Mouse (Mus musculus) T-helper 17 cell (primary cell): ENCODE data around the gene Crocc2.
"Not testable (repeated sequence)": the region's sequence is repeated elsewhere in the genome, so short reads cannot be mapped to it uniquely, and the experiment has no call there.

ENCODE experiments used
- in situ Hi-C, 2 experiments: fragments of 300-600 bp; cut with MboI, MseI; formaldehyde crosslinking; loops; 1 replicate in 1 of 2; 2 replicates in 1 of 2; pipeline ENCODE4 v1.15.1; 2025; ENCODE audit warnings: high pct_unique_total_duplicates in 2 of 2

Crocc2 gene

GRCm38 (mm10) chr1:93161921-93162320 lies 6.6 kb upstream of the Crocc2 start:
- in situ Hi-C loops: no loop called here

GRCm38 (mm10) chr1:93162588-93162987 lies 5.9 kb upstream of the Crocc2 start:
- in situ Hi-C loops: no loop called here

DNA sequence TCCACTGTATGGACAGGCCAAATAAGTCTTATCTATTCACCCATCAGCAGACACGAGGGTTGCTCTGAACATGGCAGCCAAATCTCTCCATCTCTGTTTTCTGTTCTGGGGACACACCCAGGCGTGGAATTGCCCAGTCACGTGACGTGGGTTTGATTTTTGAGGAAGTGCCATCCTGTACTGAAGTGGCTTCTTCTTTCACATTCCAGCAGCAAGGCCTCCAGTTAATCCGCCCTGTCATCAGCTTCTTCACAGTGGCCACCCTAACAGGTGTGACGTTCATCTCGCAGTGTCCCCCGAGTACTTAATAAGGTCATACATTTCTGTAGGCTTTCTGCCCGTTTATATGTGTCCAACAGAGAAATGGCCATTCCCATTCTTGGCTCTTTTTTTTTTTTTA lies 3.1 kb upstream of the Crocc2 start:
- in situ Hi-C loops: no loop called here

- in situ Hi-C loops: no loop called here
Observed at GRCm38 (mm10) chr1:93166346-93167079, 2.0 kb upstream of the Crocc2 start.

- in situ Hi-C loops: loop anchor here in 1 of 2 experiments (10.0 kb wide), 1 partner anchor 341 kb away; the partner anchor contains the start of gene Farp2
Observed at GRCm38 (mm10) chr1:93173665-93174064, 5.1 kb downstream of the Crocc2 start.

DNA sequence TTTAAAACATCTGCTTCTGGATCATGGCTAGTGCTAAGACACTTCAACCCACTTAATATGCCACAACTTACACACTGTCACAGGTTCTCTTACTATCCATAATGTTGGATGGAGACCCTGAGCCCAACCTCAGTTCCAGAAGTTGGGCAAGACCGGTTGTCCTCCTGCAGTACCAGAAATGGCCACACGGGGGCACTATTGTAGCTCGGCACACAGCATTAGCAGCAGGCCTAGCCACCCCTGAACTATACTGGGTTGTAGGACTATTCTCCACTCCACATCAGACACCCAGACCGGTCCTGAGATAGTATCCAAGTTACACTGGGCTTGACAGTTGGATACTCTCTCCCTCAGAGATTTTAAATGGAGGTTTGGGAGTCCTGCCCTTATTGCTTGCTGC lies 5.9 kb downstream of the Crocc2 start:
- in situ Hi-C loops: loop anchor here in 1 of 2 experiments (10.0 kb wide), 1 partner anchor 340 kb away; the partner anchor contains the start of gene Farp2

DNA sequence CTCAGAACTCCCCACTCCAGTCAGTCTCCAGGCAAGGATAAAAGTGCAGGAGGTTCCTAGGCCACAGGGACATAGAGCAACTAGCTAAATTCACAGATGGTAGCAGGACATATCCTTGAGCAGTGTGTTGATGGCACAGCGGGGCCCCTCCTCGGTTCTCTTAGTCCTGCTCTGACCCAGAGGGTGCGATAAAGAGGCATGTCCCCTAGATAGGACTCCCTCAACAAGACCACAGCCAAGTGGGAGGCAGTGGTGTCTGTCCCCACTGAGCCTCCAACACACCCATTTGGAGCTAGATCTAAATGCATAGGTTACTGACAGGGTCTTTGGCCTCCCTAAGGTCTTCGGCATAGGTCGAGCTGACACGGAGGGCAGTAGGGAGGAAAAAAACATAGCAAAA lies 7.3 kb downstream of the Crocc2 start:
- in situ Hi-C loops: loop anchor here in 1 of 2 experiments (10.0 kb wide), 1 partner anchor 339 kb away; the partner anchor contains the start of gene Farp2

DNA sequence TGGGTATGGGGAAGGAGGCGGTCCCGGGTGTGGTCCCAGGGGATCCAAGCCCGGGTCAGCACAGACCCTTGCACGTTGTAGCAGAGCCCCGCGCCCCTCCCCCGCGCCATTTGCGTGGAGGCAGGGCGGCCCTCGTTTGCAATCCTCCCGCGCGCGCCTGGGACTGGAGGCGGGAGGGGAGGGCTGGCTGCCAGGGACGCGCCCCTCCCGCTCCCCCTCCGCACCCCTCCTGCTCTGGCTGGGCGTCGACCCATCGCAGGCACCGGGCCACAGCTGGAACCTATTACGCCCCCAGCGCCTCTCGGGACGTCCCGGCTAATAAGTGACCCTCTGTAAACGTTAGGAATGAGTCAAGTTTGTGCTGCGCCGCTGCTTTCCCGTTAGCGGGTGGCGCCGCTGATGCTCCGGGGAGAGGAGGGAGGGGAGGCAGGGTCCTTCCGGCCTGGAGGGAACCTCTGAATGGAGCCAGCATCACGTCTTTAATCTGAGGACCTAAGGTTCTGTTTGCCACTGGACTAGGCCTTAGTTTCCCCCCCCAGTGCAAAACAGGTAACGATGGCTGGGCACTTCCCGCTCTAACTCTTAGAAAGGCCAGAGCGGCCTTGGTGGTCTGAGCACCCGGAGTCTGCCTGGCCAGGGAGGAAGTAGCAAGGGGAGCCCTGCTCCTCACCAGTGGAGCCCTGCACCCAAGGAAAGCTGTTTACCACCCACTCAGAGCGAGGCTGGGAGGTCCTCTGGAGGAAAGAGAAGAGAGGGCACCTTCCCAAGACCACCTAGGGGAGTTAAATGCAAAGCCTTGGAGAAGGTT lies 8.2 kb downstream of the Crocc2 start:
- in situ Hi-C loops: loop anchor here in 1 of 2 experiments (10.0 kb wide), 1 partner anchor 338 kb away; the partner anchor contains the start of gene Farp2

DNA sequence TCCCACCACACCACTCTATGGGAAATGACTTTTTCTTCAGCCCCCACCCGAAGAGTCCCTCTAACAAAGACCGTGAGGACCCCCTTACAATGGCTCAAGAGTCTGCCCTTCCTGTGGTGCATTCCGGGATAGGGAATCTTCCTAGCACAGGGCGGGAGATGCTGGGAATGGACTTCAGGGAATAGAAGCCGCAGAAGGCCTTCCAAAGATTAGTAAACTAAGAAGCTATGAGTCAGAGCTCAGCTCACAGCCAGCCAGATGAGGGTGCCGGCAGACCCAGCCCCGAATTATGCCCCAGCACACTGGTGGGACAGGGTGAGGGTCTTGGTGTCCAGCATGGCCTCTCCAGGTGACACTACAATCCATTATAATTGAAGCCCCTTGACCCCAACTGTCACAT lies 13.8 kb downstream of the Crocc2 start:
- in situ Hi-C loops: no loop called here

DNA sequence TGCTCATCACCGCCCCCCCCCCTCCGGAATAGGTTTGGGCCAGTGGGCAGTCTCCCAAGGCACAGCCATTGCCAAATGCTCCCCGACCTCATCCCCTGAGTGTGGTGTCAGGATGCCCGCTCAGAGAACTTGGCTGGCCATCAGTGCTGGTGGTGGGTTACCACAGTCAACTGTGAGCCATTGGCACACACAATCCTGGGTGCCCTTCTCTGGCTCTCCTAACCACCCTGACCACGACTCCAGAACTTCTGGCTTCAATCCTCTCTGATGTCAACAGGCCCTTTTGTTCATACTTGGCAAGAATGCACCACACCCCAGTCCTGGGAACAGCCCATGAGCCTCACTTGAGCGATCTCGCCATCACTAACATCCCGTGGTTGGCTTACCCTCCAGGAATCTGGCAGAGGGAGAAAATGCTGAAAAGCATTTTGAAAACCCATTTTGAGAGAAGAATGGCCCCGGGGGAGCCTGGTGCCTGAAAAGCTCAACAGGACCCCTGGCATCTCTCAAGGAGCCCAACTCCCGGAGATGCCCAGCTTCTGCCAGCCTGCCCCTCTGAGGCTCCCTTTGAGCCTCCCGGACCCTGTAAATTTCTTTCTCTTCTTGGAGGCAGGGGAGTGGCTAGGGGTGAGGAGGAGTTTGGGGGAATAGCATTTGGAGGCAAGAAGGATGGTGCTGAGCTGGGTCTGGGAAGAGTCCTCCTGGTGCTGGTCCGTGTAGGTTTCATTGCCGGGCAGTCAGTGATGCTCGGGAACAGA lies 15.7 kb downstream of the Crocc2 start:
- in situ Hi-C loops: no loop called here

GRCm38 (mm10) chr1:93190726-93191305 lies 22.3 kb downstream of the Crocc2 start:
- in situ Hi-C loops: no loop called here

DNA sequence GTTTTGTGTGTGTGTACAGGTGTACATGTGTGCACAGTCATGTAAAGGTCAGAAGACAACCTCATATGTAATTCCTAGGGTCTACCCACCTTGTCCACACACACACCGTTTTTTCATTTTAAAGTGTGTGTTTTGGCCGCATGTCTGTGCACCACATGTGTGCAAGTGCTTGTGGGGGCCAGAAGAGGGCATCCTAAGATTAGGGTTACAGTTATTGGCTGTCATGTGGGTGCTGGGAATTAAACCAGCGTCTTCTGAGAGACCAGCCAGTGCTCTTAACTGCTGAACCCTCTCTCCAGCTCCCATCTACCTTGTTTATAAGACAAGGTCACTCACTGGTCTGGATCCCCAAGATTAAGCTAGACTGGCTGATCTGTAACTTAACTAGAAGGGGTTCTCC lies 26.4 kb downstream of the Crocc2 start:
- in situ Hi-C loops: no loop called here

DNA sequence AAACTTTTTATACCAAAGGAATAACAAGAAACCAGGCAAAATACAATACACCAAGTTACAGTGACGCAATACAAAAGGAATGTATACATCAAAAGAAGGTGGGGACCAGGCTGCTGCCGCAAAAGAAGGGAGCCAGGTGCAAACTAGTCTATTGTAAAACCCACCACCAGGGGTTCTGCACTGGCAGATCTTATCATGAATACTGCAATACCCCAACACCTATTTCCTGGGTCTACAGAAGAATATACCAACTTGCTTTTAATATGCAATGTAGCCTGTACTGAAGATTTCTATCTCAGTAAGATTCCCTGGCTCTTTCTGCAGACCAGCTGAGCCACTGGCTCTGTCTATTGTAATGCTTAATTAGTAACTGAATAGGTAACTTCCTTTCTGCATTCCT lies 28.9 kb downstream of the Crocc2 start:
- in situ Hi-C loops: not testable (repeated sequence)

DNA sequence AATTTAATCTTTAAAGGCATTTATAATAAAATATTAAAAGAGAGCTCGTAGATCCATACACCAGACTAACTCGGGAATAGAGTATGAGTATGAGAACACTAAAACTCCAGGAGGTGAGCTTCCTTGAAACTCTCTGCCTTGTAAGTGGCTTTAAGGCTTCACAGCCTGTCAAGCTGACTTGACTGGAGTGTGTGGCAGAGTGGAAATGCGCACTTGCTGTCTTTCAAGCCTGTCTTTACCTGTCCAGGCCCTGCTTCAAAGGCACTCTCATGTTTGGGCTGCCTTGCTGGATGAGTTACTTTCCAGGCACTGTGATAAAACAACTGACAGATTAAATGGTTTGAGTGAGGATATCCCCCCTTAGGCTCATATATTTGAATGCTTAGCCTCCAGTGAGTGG lies 29.4 kb downstream of the Crocc2 start:
- in situ Hi-C loops: no loop called here

GRCm38 (mm10) chr1:93206277-93206970 lies 37.9 kb downstream of the Crocc2 start:
- in situ Hi-C loops: no loop called here

GRCm38 (mm10) chr1:93207536-93208064 lies 39.1 kb downstream of the Crocc2 start:
- in situ Hi-C loops: no loop called here

DNA sequence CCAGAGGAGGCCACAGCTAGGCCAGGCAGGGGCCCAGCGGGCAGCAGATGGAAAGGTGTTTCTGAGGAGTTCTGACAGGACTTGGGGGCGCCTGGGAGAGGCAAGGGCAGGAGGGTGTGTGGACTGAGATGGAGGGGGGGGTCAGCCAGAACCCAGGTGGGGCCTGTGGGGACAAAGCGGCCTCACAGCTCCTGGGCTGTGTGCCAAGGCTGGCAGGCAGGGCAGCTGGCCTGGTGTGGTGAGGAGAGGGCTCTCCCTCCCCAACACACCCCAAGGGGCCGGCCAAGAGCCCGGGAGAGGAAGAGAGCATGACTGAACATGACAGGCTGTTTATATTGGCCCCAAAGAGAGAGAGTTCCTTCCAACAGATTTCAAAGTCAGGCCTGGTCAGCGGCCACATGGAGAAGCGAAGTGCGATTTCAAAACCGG lies 41.7 kb downstream of the Crocc2 start:
- in situ Hi-C loops: no loop called here

DNA sequence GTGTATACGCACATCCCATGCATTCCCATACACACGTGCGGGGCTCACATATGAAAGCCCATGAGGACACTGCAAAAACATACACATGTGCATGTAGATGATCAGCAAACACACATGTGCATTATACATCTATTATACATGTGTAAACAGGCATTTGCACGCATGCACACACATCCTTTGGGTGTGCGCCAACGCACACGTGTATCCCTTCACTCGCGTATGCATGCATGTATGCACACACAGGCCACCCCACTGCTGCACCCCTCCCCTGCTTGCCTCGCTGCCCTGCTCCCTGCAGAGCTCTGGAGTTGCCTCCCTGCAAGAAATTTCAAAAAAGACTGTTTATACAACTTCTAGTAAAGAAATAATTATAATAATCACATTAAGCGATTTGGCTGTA lies 42.5 kb downstream of the Crocc2 start:
- in situ Hi-C loops: no loop called here

GRCm38 (mm10) chr1:93211549-93212220 lies 43.2 kb downstream of the Crocc2 start:
- in situ Hi-C loops: no loop called here

GRCm38 (mm10) chr1:93212441-93212840 lies 43.9 kb downstream of the Crocc2 start:
- in situ Hi-C loops: no loop called here
